25 mouse cellular contexts compared by ENCODE assay signal in genomic region chr5:64683419-64683818, GRCm38 (mm10).
"Had no signal": no experiment of that assay in that cellular context is flagged by ENCODE, and none has a peak within 500 bp of the region (broad histone marks: within the 10 kb centered on the region; RNA-seq: fewer than 3 reads in every experiment).

No protein-coding gene starts in this region.

- H3K27me3 ChIP-seq: heart, embryonic 12.5 days; hindbrain, embryonic 12.5 days; kidney, embryonic 15.5 days; limb, embryonic 12.5 days had no signal

- H3K36me3 ChIP-seq: heart, embryonic 10.5 days; heart, embryonic 12.5 days; hindbrain, embryonic 10.5 days; hindbrain, embryonic 12.5 days; kidney, embryonic 15.5 days; limb, embryonic 10.5 days; limb, embryonic 12.5 days had no signal

- H3K4me2 ChIP-seq: heart, embryonic 12.5 days; hindbrain, embryonic 12.5 days; hindbrain, embryonic 14.5 days; kidney, embryonic 15.5 days; limb, embryonic 12.5 days; liver, embryonic 11.5 days had no signal

- DNase-seq: gastrocnemius, adult 2 months; gastrocnemius, postnatal 10 days; gastrocnemius, postnatal 25 days; heart, adult 18-20 months; heart, postnatal 10 days; heart, postnatal 4 days; kidney, adult 11 months; kidney, adult 2 months; kidney, adult 9 months; kidney, postnatal 14 days; kidney, postnatal 36 days; liver had no signal

- H3K27ac ChIP-seq: hindbrain, embryonic 10.5 days; hindbrain, embryonic 12.5 days; hindbrain, embryonic 14.5 days; kidney, embryonic 15.5 days; kidney, postnatal 0 days; left cerebral cortex, adult 2 months; limb, embryonic 10.5 days; limb, embryonic 12.5 days had no signal

- H3K9me3 ChIP-seq: heart, embryonic 10.5 days; kidney, embryonic 15.5 days had no signal

- H3K9ac ChIP-seq: heart, embryonic 12.5 days; hindbrain, embryonic 12.5 days; hindbrain, embryonic 14.5 days; kidney, embryonic 15.5 days; limb, embryonic 12.5 days had no signal

- ATAC-seq: hindbrain, embryonic 16.5 days; intestine, embryonic 16.5 days had no signal

- H3K4me3 ChIP-seq: gastrocnemius, adult 2 months; heart, embryonic 10.5 days; heart, embryonic 12.5 days; hindbrain, embryonic 10.5 days; hindbrain, embryonic 12.5 days; kidney, embryonic 15.5 days; left cerebral cortex, adult 2 months; limb, embryonic 10.5 days; limb, embryonic 12.5 days had no signal

- H3K4me1 ChIP-seq: hindbrain, embryonic 12.5 days; limb, embryonic 12.5 days had no signal
